Mouse (Mus musculus): Measurements from ENCODE around the gene Pop7.

The Pop7 gene

GRCm38 (mm10) chr5:137510014-137510501 is 7.7 kb upstream of the Pop7 start:
- intact Hi-C loops (cut with DNase I), result no loop called here

- intact Hi-C loops (cut with DNase I), result loop anchor here (10.0 kb wide), 1 partner anchor 169 kb away; the partner anchor contains the start of gene Slc12a9
Measured at GRCm38 (mm10) chr5:137504041-137504440, 1.7 kb upstream of the Pop7 start.

DNA sequence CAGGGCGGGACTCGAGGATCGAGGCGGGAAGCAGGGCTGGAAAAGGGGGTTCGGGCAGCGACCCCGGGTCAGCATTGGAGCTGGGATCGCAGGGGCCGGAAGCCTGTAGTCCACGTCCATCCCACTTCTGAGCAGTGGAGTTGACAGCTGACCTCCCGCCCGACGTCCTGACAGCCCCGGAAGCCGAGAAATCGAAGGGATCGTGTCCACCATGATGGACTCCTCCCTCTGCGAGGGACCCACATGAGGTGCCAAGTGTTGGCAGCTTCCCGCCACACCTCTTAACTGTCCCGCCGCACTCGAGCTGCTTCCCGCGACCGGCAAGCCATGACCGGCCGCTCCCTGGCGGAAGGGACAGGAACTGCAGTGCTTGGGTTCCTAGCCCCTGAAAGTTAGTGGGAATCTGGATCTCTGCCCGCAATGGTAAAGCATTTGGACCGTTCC is 371 bp upstream of the Pop7 start:
- intact Hi-C loops (cut with DNase I), result loop anchor here (10.0 kb wide), 1 partner anchor 168 kb away; the partner anchor contains the start of gene Slc12a9

DNA sequence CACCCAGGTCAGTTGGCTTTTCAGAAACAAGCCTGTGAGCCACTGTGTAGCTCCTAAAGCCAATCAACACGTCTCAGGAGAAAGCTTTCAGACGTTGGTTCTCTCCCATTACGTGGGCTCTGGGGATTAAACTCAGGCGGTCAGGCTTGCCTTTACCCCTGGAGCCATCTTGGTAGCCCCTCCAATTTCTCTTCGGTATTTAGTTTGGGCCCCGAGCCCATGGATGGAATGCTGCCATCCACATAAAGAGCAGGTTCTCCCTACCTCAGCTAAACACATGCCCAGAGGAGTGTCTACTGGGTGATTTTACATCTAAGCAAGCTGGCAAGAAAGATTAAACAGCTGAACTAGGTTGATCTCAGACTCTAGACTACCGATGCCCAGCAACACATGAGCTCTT is 2.1 kb downstream of the Pop7 start:
- intact Hi-C loops (cut with DNase I), result loop anchor here (10.0 kb wide), 1 partner anchor 165 kb away; the partner anchor contains the start of gene Slc12a9

DNA sequence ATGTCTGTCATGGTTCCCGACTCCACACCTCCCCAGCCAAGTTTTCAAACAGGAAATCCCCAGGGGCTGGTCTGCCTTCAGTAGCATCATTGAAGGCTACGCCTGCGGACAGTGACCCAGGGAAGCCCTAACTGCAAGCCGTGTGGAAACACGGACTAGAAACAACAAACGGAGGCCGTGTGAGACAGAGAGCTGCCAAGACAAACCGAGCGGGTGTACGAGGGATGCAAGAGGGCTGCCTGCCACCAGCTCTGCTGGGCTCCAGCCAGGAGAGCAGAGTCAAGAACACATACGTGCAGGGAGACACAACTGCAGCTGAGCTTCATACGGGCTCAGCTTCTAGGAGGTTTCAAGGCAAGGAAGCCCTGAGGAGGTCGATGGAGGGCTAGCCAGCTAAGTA is 8.5 kb downstream of the Pop7 start:
- intact Hi-C loops (cut with DNase I), result no loop called here

- intact Hi-C loops (cut with DNase I), result no loop called here
Measured at GRCm38 (mm10) chr5:137491559-137491958, 10.8 kb downstream of the Pop7 start.

- intact Hi-C loops (cut with DNase I), result no loop called here
Measured at GRCm38 (mm10) chr5:137487616-137488015, 14.7 kb downstream of the Pop7 start.

- intact Hi-C loops (cut with DNase I), result no loop called here
Measured at GRCm38 (mm10) chr5:137485851-137486155, 16.5 kb downstream of the Pop7 start.

- intact Hi-C loops (cut with DNase I), result no loop called here
Measured at GRCm38 (mm10) chr5:137485071-137485850, 17.1 kb downstream of the Pop7 start.

DNA sequence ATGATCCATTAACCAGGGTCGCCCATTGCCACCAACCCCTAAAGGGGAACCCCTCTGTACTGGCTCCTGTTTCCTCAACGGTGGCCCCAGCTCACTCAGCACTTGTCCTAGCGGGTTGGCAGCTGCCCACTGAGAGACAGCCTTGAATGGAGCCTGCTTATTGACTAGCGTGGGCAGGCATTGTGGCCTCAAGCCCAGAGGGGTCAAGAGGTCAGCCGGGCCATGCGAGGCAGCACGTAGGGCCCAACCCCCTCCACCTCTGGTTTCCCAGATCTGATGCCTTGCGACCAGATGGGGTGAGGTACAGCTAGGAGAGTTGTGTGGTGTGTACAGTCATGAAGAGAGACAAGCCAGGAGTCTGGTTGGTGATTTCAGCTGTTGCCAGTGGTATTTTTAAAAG is 20.4 kb downstream of the Pop7 start:
- intact Hi-C loops (cut with DNase I), result no loop called here

DNA sequence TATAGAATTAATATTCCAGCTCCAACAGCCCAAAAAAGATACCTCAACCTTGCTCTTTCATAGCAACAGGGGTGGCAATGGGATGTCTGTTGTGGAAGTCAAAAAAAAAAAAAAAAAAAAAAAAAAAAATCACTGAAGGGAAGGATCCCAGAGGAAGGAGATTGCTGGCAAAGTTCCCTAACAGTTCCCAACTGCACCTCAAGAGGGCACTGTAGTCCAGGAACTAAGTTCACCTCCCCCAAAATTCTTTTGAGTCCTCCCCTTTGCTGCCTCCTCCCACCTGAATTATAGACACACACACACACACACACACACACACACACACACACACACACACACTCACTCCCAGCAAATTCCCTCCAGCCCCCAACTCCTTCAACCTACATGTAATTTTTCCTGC is 21.2 kb downstream of the Pop7 start:
- intact Hi-C loops (cut with DNase I), result no loop called here

GRCm38 (mm10) chr5:137476964-137477363 is 25.4 kb downstream of the Pop7 start, which contains the start of gene Zan:
Zan (minus strand) TSS chr5:137477064.
- intact Hi-C loops (cut with DNase I), result no loop called here

DNA sequence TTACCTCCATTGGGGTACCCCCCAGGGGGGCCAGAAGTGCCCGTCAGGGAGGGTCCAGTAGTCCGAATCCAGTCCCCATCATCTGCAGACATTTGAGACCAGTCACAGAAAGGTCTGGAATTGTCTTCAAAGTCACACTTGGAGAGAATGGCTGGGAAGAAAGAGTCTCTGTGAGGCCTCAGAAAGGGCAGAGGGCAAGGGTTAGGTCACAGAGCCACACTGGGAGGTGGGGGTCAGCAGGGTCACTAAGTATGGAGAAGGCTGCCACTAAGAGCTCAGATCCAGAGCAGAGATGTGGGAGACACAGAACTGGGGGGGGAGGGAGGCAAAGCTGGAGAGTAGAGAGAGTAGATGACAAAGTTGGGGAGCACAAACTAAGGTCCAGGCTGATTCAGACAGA is 28.0 kb downstream of the Pop7 start:
- intact Hi-C loops (cut with DNase I), result no loop called here

DNA sequence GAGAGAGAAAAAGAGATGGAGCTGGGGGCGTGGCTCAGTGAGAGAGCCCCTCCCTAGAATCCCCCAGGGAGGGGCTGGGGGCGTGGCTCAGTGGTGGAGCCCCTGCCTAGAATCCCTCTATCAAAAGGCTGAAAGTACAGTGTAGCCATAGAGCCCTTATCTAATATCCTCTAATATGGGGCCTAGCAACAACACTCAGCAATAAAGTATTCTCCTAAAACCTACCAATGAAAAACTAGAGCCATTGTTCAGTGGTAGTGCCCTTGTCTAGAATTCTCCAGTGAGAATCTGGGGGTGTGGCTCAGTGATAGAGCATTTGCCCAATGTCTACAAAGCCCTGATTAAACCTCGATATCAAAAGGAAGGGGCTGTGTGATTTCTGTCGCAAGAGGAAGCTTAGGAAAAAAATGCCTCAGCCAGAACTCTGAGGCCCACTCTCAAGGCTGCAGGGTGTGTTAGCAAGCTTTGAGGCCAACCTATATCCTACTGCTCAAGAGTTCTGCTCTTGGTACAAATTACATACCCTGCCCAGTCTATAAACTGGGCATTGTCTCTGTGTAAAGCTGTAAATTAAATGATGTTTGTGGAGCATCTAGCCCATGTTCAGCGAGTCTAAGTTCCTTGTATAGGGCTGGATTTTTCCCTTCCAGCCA is 29.9 kb downstream of the Pop7 start:
- intact Hi-C loops (cut with DNase I), result no loop called here

GRCm38 (mm10) chr5:137466946-137467345 is 35.4 kb downstream of the Pop7 start:
- intact Hi-C loops (cut with DNase I), result no loop called here

DNA sequence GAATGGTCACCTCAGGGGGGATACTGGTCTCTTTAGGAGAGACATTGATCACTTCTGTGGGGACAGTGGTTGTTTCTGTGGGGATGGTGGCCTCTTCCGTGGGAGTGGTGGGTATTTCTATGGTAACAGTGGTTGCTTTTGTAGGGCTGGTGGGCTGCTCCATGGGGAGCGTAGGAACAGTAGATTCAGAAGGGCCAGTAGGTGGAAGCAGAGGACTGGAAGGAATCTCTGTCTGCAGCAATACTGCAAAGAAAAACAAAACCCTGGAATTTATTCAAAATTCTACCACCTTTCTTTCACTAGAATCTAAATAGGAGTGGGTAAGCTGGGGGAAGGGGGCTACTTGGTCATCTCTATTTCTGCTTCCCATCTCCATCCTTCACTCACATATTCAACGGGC is 37.3 kb downstream of the Pop7 start:
- intact Hi-C loops (cut with DNase I), result no loop called here

- intact Hi-C loops (cut with DNase I), result no loop called here
Measured at GRCm38 (mm10) chr5:137455866-137456591, 46.3 kb downstream of the Pop7 start.

GRCm38 (mm10) chr5:137455206-137455605 is 47.1 kb downstream of the Pop7 start:
- intact Hi-C loops (cut with DNase I), result no loop called here

Data from adrenal gland (tissue).